Mouse (Mus musculus) lung, adult 2 months (tissue): ENCODE results near the gene Bdkrb2. TPM values are rescaled to one million over a fixed set of nuclear protein-coding genes. Genes with fewer than 3 reads are reported as not detected.

Experiments used
- DNase-seq: peaks from one replicate; pipeline ENCODE4 v3.0.0; 2022
- H3K4me1 ChIP-seq: fragments of 200-500 bp; 2 replicates; pipeline ENCODE4 v1.6.1; 2011; ENCODE audit warnings: low read length; ENCODE audit not compliant: control insufficient read depth, insufficient read depth
- H3K4me3 ChIP-seq: fragments of 200-500 bp; replicated peaks from 2 replicates; pipeline ENCODE3; 2011; ENCODE audit warnings: low read depth, mild to moderate bottlenecking, control low read depth, low read length; ENCODE audit errors: extremely low read depth
- CTCF ChIP-seq: fragments of 200-500 bp; IDR thresholded peaks from 2 replicates; pipeline ENCODE4 v1.5.1; 2011; ENCODE audit warnings: mild to moderate bottlenecking, low read length, control low read depth; ENCODE audit not compliant: insufficient read depth
- POLR2A ChIP-seq: fragments of 200-500 bp; IDR thresholded peaks from 2 replicates; pipeline ENCODE4 v1.6.1; 2011; ENCODE audit warnings: low read depth, mild to moderate bottlenecking, control low read depth, low read length, borderline replicate concordance; ENCODE audit errors: extremely low read depth
- WGBS: fragments of 180-500 bp; shearing (Covaris S2); methylation state at CpG from one replicate; pipeline ENCODE4 v1.1.7; 2018; 5-methylcytosine and 5-hydroxymethylcytosine counted together
- polyA plus RNA-seq: library from polyadenylated mRNA; depleted of rRNA; stranded (reverse); fragments of >200 nt; gene quantifications from 2 replicates; pipeline ENCODE4 v1.2.3, GENCODE M21; 2012

Gene Bdkrb2
- polyA plus RNA-seq, 1 experiment = 4.8 TPM

- no peak for TF ChIP-seq CTCF
- TF ChIP-seq POLR2A = no peak
- no peak within 1 kb of the TSS for H3K4me3 ChIP-seq
- DNase-seq = no peak
- WGBS = 80% methylated on average over 11 of the region's 11 CpGs
- H3K4me1 ChIP-seq = no peaks in the 10 kb centered on the region
These were observed 39.7 kb downstream of the Bdkrb2 start, which contains the start of gene Bdkrb1 for GRCm38 (mm10) chr12:105602581-105603210. Bdkrb1 (plus strand) TSS chr12:105603085.

GRCm38 (mm10) chr12:105603904-105604303, 40.9 kb downstream of the Bdkrb2 start:
- DNase-seq = no peak
- H3K4me1 ChIP-seq = no peaks in the 10 kb centered on the region
- no peak overlapping the region for H3K4me3 ChIP-seq
- WGBS = 82% methylated on average over 11 of the region's 11 CpGs
- TF ChIP-seq CTCF (no peak), POLR2A (no peak)

GRCm38 (mm10) chr12:105605212-105605611, 42.2 kb downstream of the Bdkrb2 start:
- Histone ChIP-seq H3K4me1 (no peaks in the 10 kb centered on the region), H3K4me3 (no peak overlapping the region)
- DNase-seq = no peak
- TF ChIP-seq CTCF (no peak), POLR2A (no peak)
- WGBS = 63% methylated on average over 8 of the region's 8 CpGs

GRCm38 (mm10) chr12:105606881-105607280, 43.9 kb downstream of the Bdkrb2 start:
- TF ChIP-seq POLR2A (no peak), CTCF (no peak)
- Histone ChIP-seq H3K4me1 (no peaks in the 10 kb centered on the region), H3K4me3 (no peak overlapping the region)
- 66% methylated on average over 4 of the region's 4 CpGs for WGBS
- no peak for DNase-seq

GRCm38 (mm10) chr12:105611045-105611444, 48.0 kb downstream of the Bdkrb2 start:
- no peak overlapping the region for H3K4me3 ChIP-seq
- no peak for DNase-seq
- no peaks in the 10 kb centered on the region for H3K4me1 ChIP-seq
- no peak for TF ChIP-seq CTCF
- whole genome bisulfite sequencing = 81% methylated on average over 2 of the region's 2 CpGs

- WGBS = 23% methylated on average over 7 of the region's 7 CpGs
- no peaks in the 10 kb centered on the region for H3K4me1 ChIP-seq
These were observed 48.7 kb downstream of the Bdkrb2 start for GRCm38 (mm10) chr12:105611748-105612147.

GRCm38 (mm10) chr12:105613559-105613958, 50.5 kb downstream of the Bdkrb2 start:
- WGBS = 84% methylated on average over 10 of the region's 10 CpGs
- no peak overlapping the region for H3K4me3 ChIP-seq
- no peak for DNase-seq
- TF ChIP-seq POLR2A (no peak), CTCF (no peak)
- H3K4me1 ChIP-seq = no peaks in the 10 kb centered on the region

More at GRCm38 (mm10) chr12:105611748-105612147, 48.7 kb downstream of the Bdkrb2 start:
- TF ChIP-seq CTCF (peak; percentile 76), POLR2A (no peak)
- no peak overlapping the region for H3K4me3 ChIP-seq
- DNase-seq = peak; percentile 32

- WGBS = 88% methylated on average over 7 of the region's 7 CpGs
- H3K4me3 ChIP-seq = no peak overlapping the region
- TF ChIP-seq CTCF (no peak), POLR2A (no peak)
- DNase-seq = no peak
- H3K4me1 ChIP-seq = no peaks in the 10 kb centered on the region
These were observed 59.0 kb downstream of the Bdkrb2 start for GRCm38 (mm10) chr12:105622048-105622447.

- no peaks in the 10 kb centered on the region for H3K4me1 ChIP-seq
- no peak for TF ChIP-seq POLR2A
- no peak for TF ChIP-seq CTCF
- H3K4me3 ChIP-seq = no peak overlapping the region
- no peak for DNase-seq
- WGBS = 93% methylated on average over 12 of the region's 12 CpGs
These were observed 60.0 kb downstream of the Bdkrb2 start for GRCm38 (mm10) chr12:105622981-105623539.

GRCm38 (mm10) chr12:105625798-105626197, 62.8 kb downstream of the Bdkrb2 start:
- no peak for TF ChIP-seq CTCF
- TF ChIP-seq POLR2A = no peak
- Histone ChIP-seq H3K4me1 (no peaks in the 10 kb centered on the region), H3K4me3 (no peak overlapping the region)
- WGBS = 67% methylated on average over 7 of the region's 7 CpGs
- DNase-seq = no peak
